23 mouse cellular contexts compared by ENCODE assay signal in genomic region chr6:85415829-85416228, GRCm38 (mm10). TPM values are rescaled to one million over a fixed set of nuclear protein-coding genes. Genes with fewer than 3 reads are reported as not detected.
"Had no signal": no experiment of that assay in that cellular context is flagged by ENCODE, and none has a peak within 500 bp of the region (broad histone marks: within the 10 kb centered on the region; RNA-seq: fewer than 3 reads in every experiment).

No protein-coding gene starts in this region.

- H3K27ac ChIP-seq: kidney, embryonic 15.5 days; limb, embryonic 13.5 days; liver, embryonic 14.5 days; macrophage; midbrain, embryonic 12.5 days; neural tube, embryonic 12.5 days had no signal

- H3K4me2 ChIP-seq: kidney, embryonic 15.5 days; limb, embryonic 13.5 days; midbrain, embryonic 12.5 days; neural tube, embryonic 12.5 days had no signal

- H3K4me3 ChIP-seq: kidney, embryonic 15.5 days; limb, embryonic 13.5 days; midbrain, embryonic 12.5 days; myocyte; neural tube, embryonic 12.5 days had no signal

- H3K9me3 ChIP-seq: kidney, embryonic 15.5 days; limb, embryonic 13.5 days; midbrain, embryonic 12.5 days; neural tube, embryonic 12.5 days had no signal

- H3K9ac ChIP-seq: kidney, embryonic 15.5 days; limb, embryonic 13.5 days; liver, embryonic 14.5 days; midbrain, embryonic 12.5 days; neural tube, embryonic 12.5 days had no signal

- H3K27me3 ChIP-seq: midbrain, embryonic 12.5 days; neural tube, embryonic 12.5 days had no signal

- DNase-seq: kidney, adult 2 months; kidney, postnatal 14 days; left cerebral cortex, postnatal 4 days; retina, postnatal 1 day; right cerebral cortex, postnatal 4 days; spleen, adult 18-20 months; thymus, postnatal 14 days had no signal

- H3K36me3 ChIP-seq: kidney, embryonic 15.5 days; limb, embryonic 13.5 days; midbrain, embryonic 12.5 days; neural tube, embryonic 12.5 days had no signal

- H3K4me1 ChIP-seq: kidney, embryonic 15.5 days; limb, embryonic 13.5 days; midbrain, embryonic 12.5 days; neural tube, embryonic 12.5 days had no signal

- ATAC-seq: intestine, embryonic 16.5 days had no signal

RNA-seq across cellular contexts. Expression of gene Noto, which starts 7.9 kb away (rescaled TPM):
- total RNA-seq: layer of hippocampus, adult 8-10 months; layer of hippocampus, postnatal 14 days; left cerebral cortex, adult 18-20 months; left cerebral cortex, postnatal 10 days; left cerebral cortex, postnatal 4 days; liver, adult 2 months; megakaryocyte-erythroid progenitor cell, adult 5-6 weeks had no signal
- polyA plus RNA-seq: intestine, embryonic 16.5 days; kidney, adult 2 months; kidney, embryonic 15.5 days; large intestine, adult 2 months; limb, embryonic 13.5 days; liver, adult 2 months; liver, embryonic 14.5 days; macrophage; midbrain, embryonic 12.5 days; myocyte; neural tube, embryonic 12.5 days; stomach, embryonic 14.5 days had no signal
